Mouse (Mus musculus) limb, embryonic 10.5 days (tissue): Measurements from ENCODE around the gene Postn. TPM values are rescaled to one million over a fixed set of nuclear protein-coding genes. Genes with fewer than 3 reads are reported as not detected.

Source experiments
- DNase-seq: peaks from one replicate; pipeline ENCODE4 v3.0.0-alpha.2; 2017; ENCODE audit warnings: low spot score
- H3K27ac ChIP-seq: fragments of 300-500 bp; sonication (generic); 2 replicates; pipeline ENCODE4 v1.5.1; 2016; ENCODE audit warnings: mild to moderate bottlenecking
- H3K27me3 ChIP-seq: fragments of 300-500 bp; sonication (generic); 2 replicates; pipeline ENCODE4 v1.6.1; 2016; ENCODE audit warnings: low read depth, mild to moderate bottlenecking; ENCODE audit not compliant: poor library complexity, severe bottlenecking
- H3K36me3 ChIP-seq: fragments of 300-500 bp; sonication (generic); 2 replicates; pipeline ENCODE4 v1.6.1; 2016; ENCODE audit warnings: mild to moderate bottlenecking, moderate library complexity
- H3K4me1 ChIP-seq: fragments of 300-500 bp; sonication (generic); 2 replicates; pipeline ENCODE4 v1.6.1; 2016
- H3K4me3 ChIP-seq: fragments of 300-500 bp; sonication (generic); 2 replicates; pipeline ENCODE4 v1.5.1; 2016; ENCODE audit warnings: mild to moderate bottlenecking, moderate library complexity
- H3K9me3 ChIP-seq: fragments of 300-500 bp; sonication (generic); replicated peaks from 2 replicates; pipeline ENCODE4 v1.6.1; 2016; ENCODE audit warnings: mild to moderate bottlenecking
- WGBS: fragments of 180-500 bp; shearing (Covaris S2); methylation state at CpG from one replicate; pipeline ENCODE4 v1.1.7; 2016; 5-methylcytosine and 5-hydroxymethylcytosine counted together
- polyA plus RNA-seq: library from polyadenylated mRNA; unstranded; fragments of >200 nt; fragmentation: Nextera tagmentation; extraction: Ambion mirVana; gene quantifications from 2 replicates; pipeline ENCODE4 v1.2.1, GENCODE M21; 2016

Gene Postn
- polyA plus RNA-seq, 1 experiment from 2014 or later: 6.7 TPM

DNA sequence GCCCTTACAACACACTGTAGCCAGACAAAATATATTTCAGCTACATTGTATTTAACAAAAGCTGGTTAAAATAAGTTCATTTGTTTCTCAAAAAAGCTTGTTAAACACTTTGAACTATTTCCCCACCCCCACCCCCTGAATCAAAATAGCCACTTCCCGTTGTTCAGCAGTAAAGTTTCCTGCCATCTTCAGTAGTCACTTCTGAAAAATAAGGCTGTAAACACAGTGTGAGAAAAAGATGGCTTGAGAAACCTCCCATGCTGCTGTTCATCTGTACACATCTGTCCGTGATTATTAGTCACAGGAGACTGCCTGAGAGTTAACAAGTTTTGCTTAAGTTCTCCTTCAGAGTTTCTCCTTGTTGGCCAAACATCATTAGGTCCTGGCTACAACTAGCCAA, 39.0 kb downstream of the Postn start:
- no peak for DNase-seq
- Histone ChIP-seq H3K27ac (peak overlapping the region; percentile 68), H3K4me1 (peaks cover 26% of the 10 kb centered on the region), H3K36me3 (no peaks in the 10 kb centered on the region), H3K4me3 (no peak overlapping the region), H3K9me3 (no peaks in the 10 kb centered on the region), H3K27me3 (no peaks in the 10 kb centered on the region)
- WGBS: 33% methylated on average over 2 of the region's 2 CpGs

DNA sequence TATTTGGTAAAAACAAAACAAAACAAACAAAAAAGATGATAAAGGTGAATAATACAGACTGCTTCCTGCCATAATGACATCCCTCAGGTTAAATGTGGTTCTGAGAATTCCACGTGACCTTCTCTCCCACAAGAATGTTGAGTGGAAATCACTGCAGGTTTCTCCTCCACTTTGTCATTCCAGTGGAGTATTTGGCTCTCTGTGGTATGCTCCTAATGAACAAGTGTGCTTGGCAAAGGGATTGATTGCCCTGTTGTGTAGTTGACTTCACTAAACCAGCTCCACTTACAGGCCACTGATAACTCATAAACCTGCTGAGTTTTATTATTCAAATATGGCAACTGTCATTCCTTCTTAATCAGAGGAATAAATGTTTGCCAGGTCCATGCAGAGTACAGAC, 39.7 kb downstream of the Postn start:
- peaks cover 26% of the 10 kb centered on the region for H3K4me1 ChIP-seq
- 76% methylated on average over 1 of the region's 1 CpGs for WGBS
- H3K27ac ChIP-seq: no peak overlapping the region
- no peak overlapping the region for H3K4me3 ChIP-seq
- DNase-seq: no peak
- no peaks in the 10 kb centered on the region for H3K9me3 ChIP-seq
- no peaks in the 10 kb centered on the region for H3K27me3 ChIP-seq
- no peaks in the 10 kb centered on the region for H3K36me3 ChIP-seq

GRCm38 (mm10) chr3:54401706-54402105, 40.8 kb downstream of the Postn start:
- no peaks in the 10 kb centered on the region for H3K9me3 ChIP-seq
- no peaks in the 10 kb centered on the region for H3K36me3 ChIP-seq
- H3K27me3 ChIP-seq: no peaks in the 10 kb centered on the region
- H3K4me3 ChIP-seq: no peak overlapping the region
- 87% methylated on average over 5 of the region's 5 CpGs for WGBS
- DNase-seq: no peak
- peaks cover 26% of the 10 kb centered on the region for H3K4me1 ChIP-seq
- no peak overlapping the region for H3K27ac ChIP-seq

DNA sequence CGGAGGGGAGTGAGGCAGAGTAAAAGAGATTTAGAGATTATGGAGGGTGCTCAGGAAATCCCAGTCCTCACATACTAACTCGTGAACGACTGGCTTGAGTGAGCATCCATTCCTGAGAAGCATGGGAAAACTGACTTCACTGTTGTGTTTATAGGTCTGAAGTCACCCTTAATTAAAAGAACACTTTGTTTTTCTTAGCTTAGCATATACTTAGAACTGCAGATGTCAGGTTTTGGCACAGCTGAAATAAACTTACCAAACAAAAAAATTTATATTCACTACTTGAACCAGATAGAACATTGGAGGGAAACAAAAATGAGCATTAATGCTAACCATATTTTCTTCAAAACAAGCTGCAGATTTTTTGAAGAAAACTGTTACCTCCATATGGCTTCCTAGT, 42.9 kb downstream of the Postn start:
- H3K9me3 ChIP-seq: no peaks in the 10 kb centered on the region
- no peak for DNase-seq
- 71% methylated on average over 3 of the region's 3 CpGs for WGBS
- no peak overlapping the region for H3K27ac ChIP-seq
- no peaks in the 10 kb centered on the region for H3K27me3 ChIP-seq
- H3K4me3 ChIP-seq: no peak overlapping the region
- H3K4me1 ChIP-seq: peaks cover 19% of the 10 kb centered on the region
- no peaks in the 10 kb centered on the region for H3K36me3 ChIP-seq

DNA sequence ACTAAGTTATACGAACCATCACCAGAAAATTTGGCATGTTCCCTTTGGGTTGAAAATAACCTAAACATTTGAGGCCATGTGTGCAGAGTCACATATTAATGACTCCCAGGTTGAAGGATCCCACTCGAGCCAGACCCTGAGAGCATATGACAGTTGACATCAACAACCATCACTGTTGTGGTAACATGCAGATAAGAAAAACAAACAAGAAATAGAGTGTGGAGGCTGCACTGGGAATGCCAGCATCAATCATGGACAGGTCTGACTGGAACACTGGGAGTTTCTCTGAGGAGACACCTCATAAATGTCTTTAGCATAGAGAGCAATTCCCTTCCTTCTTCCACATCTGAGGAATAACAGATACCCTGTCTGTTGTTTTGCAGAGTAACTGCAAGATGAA, 45.7 kb downstream of the Postn start:
- 47% methylated on average over 2 of the region's 2 CpGs for WGBS
- no peaks in the 10 kb centered on the region for H3K36me3 ChIP-seq
- no peak overlapping the region for H3K4me3 ChIP-seq
- no peaks in the 10 kb centered on the region for H3K4me1 ChIP-seq
- H3K9me3 ChIP-seq: no peaks in the 10 kb centered on the region
- no peaks in the 10 kb centered on the region for H3K27me3 ChIP-seq
- no peak overlapping the region for H3K27ac ChIP-seq
- no peak for DNase-seq

- WGBS: 95% methylated on average over 3 of the region's 3 CpGs
- H3K4me3 ChIP-seq: no peak overlapping the region
- H3K27ac ChIP-seq: no peak overlapping the region
- no peaks in the 10 kb centered on the region for H3K36me3 ChIP-seq
- no peaks in the 10 kb centered on the region for H3K9me3 ChIP-seq
- DNase-seq: no peak
- H3K4me1 ChIP-seq: peaks cover 30% of the 10 kb centered on the region
- no peaks in the 10 kb centered on the region for H3K27me3 ChIP-seq
Measured at GRCm38 (mm10) chr3:54411052-54411451, 50.1 kb downstream of the Postn start.

DNA sequence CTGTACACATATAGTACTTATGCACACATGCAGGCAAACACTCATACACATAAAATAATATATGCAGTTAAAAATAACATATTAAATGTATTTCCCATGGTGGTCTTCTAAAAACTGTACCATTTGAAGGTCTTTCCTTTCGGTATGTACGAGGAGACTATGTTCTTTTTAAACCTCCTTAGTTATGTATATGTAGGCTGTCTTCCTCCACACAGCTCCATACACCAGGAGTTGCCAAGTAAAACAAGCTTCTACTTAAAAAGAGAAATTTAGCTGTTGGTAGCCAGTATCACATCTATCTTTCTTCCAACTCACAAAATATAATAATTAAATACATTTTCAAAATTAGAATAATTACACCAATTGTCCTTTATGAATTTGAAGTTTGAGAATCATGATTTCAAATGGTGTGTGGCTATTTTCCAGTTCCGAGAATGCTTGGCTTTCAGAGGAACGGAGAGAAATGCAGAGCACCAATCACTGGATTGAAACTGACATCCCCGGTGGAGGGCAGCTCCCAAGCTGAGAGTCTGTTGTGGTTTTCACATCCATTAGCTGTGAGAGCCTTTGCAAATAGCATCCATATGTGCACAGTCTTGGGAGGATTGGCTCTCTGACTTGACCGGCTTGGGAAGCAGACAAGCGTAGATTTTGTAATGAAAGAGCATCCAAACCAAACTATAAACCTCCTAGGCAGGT, 52.1 kb downstream of the Postn start:
- Histone ChIP-seq H3K9me3 (no peaks in the 10 kb centered on the region), H3K27ac (peak overlapping the region; percentile 42; the same call in 1 of the 2 replicates), H3K4me1 (peaks cover 38% of the 10 kb centered on the region), H3K4me3 (no peak overlapping the region), H3K36me3 (no peaks in the 10 kb centered on the region), H3K27me3 (no peaks in the 10 kb centered on the region)
- peak; percentile 53 for DNase-seq
- WGBS: 38% methylated on average over 7 of the region's 7 CpGs

DNA sequence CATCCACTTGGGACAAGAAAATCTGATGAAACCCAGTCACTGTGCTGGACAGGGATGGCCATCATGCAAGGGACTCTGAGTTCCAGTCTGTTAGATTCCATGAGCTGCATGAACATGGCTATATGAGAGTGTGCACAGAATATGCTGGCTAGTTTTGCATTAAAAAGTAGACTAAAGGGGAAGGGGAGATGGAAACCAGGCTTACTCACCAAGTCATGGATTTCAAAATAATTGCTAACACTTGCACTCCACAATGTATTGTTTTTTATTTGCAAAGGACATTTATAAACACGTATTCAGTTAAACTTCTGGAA, 52.6 kb downstream of the Postn start:
- no peaks in the 10 kb centered on the region for H3K9me3 ChIP-seq
- H3K27me3 ChIP-seq: no peaks in the 10 kb centered on the region
- no peak for DNase-seq
- peaks cover 43% of the 10 kb centered on the region for H3K4me1 ChIP-seq
- H3K27ac ChIP-seq: peak overlapping the region; percentile 42; the same call in 1 of the 2 replicates
- 67% methylated on average over 1 of the region's 1 CpGs for WGBS
- H3K36me3 ChIP-seq: no peaks in the 10 kb centered on the region
- H3K4me3 ChIP-seq: no peak overlapping the region

DNA sequence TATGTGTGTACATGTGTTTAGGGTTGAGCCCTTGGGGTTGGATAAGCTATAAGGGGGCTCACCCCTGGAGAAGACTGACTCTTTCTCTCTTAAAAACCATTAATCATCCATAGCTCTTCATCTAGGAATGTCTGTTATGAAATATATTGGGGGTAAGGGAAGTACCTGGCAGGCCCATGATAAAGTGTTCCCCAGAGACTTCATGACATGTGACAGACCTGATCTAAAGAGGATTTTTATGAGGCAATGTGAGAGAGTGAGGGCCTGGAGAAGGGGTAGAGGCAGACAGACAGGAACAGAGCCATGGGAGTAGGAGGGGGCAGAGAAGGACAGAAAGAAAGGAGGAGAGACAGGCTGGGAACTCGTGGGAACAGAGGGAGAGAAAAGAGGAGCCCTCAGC, 53.5 kb downstream of the Postn start:
- Histone ChIP-seq H3K9me3 (no peaks in the 10 kb centered on the region), H3K4me3 (no peak overlapping the region), H3K36me3 (no peaks in the 10 kb centered on the region), H3K27me3 (no peaks in the 10 kb centered on the region), H3K4me1 (peaks cover 43% of the 10 kb centered on the region), H3K27ac (peak overlapping the region; percentile 37; the same call in 1 of the 2 replicates)
- no peak for DNase-seq
- WGBS: 84% methylated on average over 1 of the region's 1 CpGs

DNA sequence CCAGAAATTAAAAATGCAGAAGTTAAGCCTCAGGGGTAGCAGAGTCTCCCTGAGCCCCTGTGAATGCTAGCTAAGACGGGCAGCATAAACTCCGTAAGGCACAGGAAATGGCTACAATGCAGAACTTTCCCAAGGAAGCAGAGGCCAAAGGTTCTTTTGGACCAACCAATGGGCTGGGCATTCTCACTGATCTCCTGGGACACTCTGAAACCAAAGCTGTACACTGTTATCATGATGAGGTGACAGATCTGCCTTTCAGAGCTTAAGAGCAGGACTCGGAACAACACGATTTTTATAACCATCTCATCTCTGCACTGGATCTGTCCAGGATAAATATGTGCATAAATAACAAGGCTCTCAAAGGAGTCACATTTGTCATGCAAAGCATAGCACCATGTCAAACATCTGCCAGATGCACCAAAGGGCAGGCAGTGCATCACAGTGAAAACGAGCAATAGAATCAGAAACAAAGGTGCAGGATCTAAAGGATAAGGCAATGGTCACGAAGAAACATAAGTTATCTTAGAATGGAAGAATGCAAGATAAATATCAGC, 57.0 kb downstream of the Postn start:
- Histone ChIP-seq H3K9me3 (no peaks in the 10 kb centered on the region), H3K27ac (no peak overlapping the region), H3K27me3 (no peaks in the 10 kb centered on the region), H3K4me1 (peaks cover 46% of the 10 kb centered on the region), H3K4me3 (no peak overlapping the region), H3K36me3 (no peaks in the 10 kb centered on the region)
- WGBS: 41% methylated on average over 6 of the region's 6 CpGs
- DNase-seq: no peak

- Histone ChIP-seq H3K9me3 (no peaks in the 10 kb centered on the region), H3K27ac (peak overlapping the region; percentile 36; the same call in 1 of the 2 replicates), H3K27me3 (no peaks in the 10 kb centered on the region), H3K36me3 (no peaks in the 10 kb centered on the region), H3K4me3 (no peak overlapping the region), H3K4me1 (peaks cover 27% of the 10 kb centered on the region)
- DNase-seq: no peak
- WGBS: 59% methylated on average over 10 of the region's 10 CpGs
Measured at GRCm38 (mm10) chr3:54420189-54420928, 59.5 kb downstream of the Postn start.

DNA sequence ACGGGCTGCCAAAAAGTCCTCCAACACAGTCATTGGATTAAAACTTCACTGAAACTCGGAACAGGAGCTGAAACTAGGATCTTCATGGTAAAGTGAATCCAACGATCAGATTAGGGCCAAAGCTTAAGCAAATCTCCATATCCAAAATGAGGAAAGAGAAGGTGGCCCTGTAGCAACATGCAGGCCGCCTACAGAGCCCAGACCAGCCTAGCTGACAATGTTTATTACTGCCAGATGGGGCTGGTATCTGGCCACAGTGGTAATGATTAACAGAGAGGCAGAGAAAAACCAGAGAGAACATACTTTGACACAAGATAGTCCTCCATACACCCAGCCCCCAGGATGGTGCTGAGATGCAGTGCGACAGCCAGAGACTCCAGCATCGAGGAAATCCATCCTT, 60.1 kb downstream of the Postn start:
- no peaks in the 10 kb centered on the region for H3K36me3 ChIP-seq
- H3K4me3 ChIP-seq: no peak overlapping the region
- H3K27ac ChIP-seq: peak overlapping the region; percentile 36; the same call in 1 of the 2 replicates
- WGBS: 57% methylated on average over 6 of the region's 6 CpGs
- no peaks in the 10 kb centered on the region for H3K27me3 ChIP-seq
- H3K9me3 ChIP-seq: no peaks in the 10 kb centered on the region
- H3K4me1 ChIP-seq: peaks cover 27% of the 10 kb centered on the region
- peak; percentile 51 for DNase-seq

- no peak for DNase-seq
- H3K4me1 ChIP-seq: peaks cover 27% of the 10 kb centered on the region
- no peak overlapping the region for H3K27ac ChIP-seq
- no peaks in the 10 kb centered on the region for H3K9me3 ChIP-seq
- WGBS: 95% methylated on average over 2 of the region's 2 CpGs
- no peak overlapping the region for H3K4me3 ChIP-seq
- H3K27me3 ChIP-seq: no peaks in the 10 kb centered on the region
- no peaks in the 10 kb centered on the region for H3K36me3 ChIP-seq
Measured at GRCm38 (mm10) chr3:54421666-54422065, 60.8 kb downstream of the Postn start.
